Mouse (Mus musculus) ES-E14 (cell line): Measurements from ENCODE around the gene Aig1. TPM values are rescaled to one million over a fixed set of nuclear protein-coding genes. Genes with fewer than 3 reads are reported as not detected.

ENCODE experiments used
- DNase-seq: peaks from one replicate; pipeline ENCODE4 v3.0.0-alpha.2; 2013; ENCODE audit warnings: low read depth, low spot score
- H3K27ac ChIP-seq: 2 replicates; pipeline ENCODE4 v1.5.1; 2012; ENCODE audit warnings: low read depth, mild to moderate bottlenecking, low read length, moderate library complexity, mixed read lengths; ENCODE audit not compliant: poor library complexity, insufficient read depth, severe bottlenecking
- H3K36me3 ChIP-seq: 2 replicates; pipeline ENCODE4 v1.6.1; 2012; ENCODE audit warnings: mild to moderate bottlenecking, low read length, moderate library complexity, mixed read lengths; ENCODE audit not compliant: control insufficient read depth, poor library complexity, insufficient read depth, severe bottlenecking
- H3K4me1 ChIP-seq, 2 experiments: fragments of 150-350 bp in 1 of 2; sonication (generic) in 1 of 2; 2 replicates each; pipeline ENCODE4 v1.6.1; 2012; ENCODE audit warnings: low read length in 2 of 2, mild to moderate bottlenecking in 1 of 2, mixed read lengths in 1 of 2; ENCODE audit not compliant: control insufficient read depth in 2 of 2, insufficient read depth in 2 of 2, poor library complexity in 1 of 2
- H3K4me3 ChIP-seq, 2 experiments: fragments of 150-350 bp in 1 of 2; sonication (generic) in 1 of 2; 2 replicates each; pipeline ENCODE4 v1.5.1; 2012; ENCODE audit warnings: low read length in 2 of 2, low read depth in 1 of 2, mild to moderate bottlenecking in 1 of 2, mixed read lengths in 1 of 2; ENCODE audit not compliant: insufficient read depth in 1 of 2, poor library complexity in 1 of 2, severe bottlenecking in 1 of 2
- H3K9ac ChIP-seq: 2 replicates; pipeline ENCODE4 v1.6.1; 2012; ENCODE audit warnings: low read depth, mild to moderate bottlenecking, low read length, mixed read lengths; ENCODE audit not compliant: poor library complexity, insufficient read depth, severe bottlenecking
- H3K9me3 ChIP-seq: fragments of 150-350 bp; sonication (generic); 2 replicates; pipeline ENCODE4 v1.6.1; 2012; ENCODE audit warnings: low read depth, mild to moderate bottlenecking, low read length; ENCODE audit not compliant: control insufficient read depth, insufficient read depth
- CHD2 ChIP-seq: IDR thresholded peaks from 2 replicates; pipeline ENCODE4 v1.6.1; 2014; ENCODE audit warnings: mild to moderate bottlenecking, low read depth, low read length, inconsistent platforms
- HCFC1 ChIP-seq: IDR thresholded peaks from 2 replicates; pipeline ENCODE4 v1.6.1; 2012; ENCODE audit warnings: low read length, inconsistent platforms, borderline replicate concordance; ENCODE audit not compliant: insufficient read depth
- MAFK ChIP-seq: IDR thresholded peaks from 2 replicates; pipeline ENCODE4 v1.6.1; 2014; ENCODE audit warnings: mild to moderate bottlenecking, low read depth, low read length, inconsistent platforms; ENCODE audit not compliant: insufficient read depth
- ZC3H11A ChIP-seq: IDR thresholded peaks from 2 replicates; pipeline ENCODE4 v1.6.1; 2012; ENCODE audit warnings: low read depth, mild to moderate bottlenecking, inconsistent platforms, low read length, borderline replicate concordance
- ZNF384 ChIP-seq: IDR thresholded peaks from 2 replicates; pipeline ENCODE4 v1.6.1; 2012; ENCODE audit warnings: low read depth, low read length, inconsistent platforms
- in situ Hi-C, 2 experiments: fragments of 600-800 bp; cut with MboI; formaldehyde crosslinking; loops; one replicate each; pipeline ENCODE4 v1.15.1; 2025; ENCODE audit warnings: low sequenced_read_pairs in 2 of 2, inconsistent platforms in 1 of 2; ENCODE audit not compliant: unreplicated experiment in 2 of 2
- total RNA-seq: library from RNA; depleted of rRNA; stranded (reverse); fragments of 300-350 nt; gene quantifications from 2 replicates; pipeline ENCODE4 v1.2.3, GENCODE M21; 2012

Aig1 gene
- total RNA-seq, 1 experiment, result 10.1 TPM

GRCm38 (mm10) chr10:13768866-13769265 is 99.9 kb downstream of the Aig1 start:
- Histone ChIP-seq H3K36me3 (no peaks in the 10 kb centered on the region), H3K9ac (no peak overlapping the region), H3K4me1 (peaks cover 0 to 2% of the 10 kb centered on the region in 2 experiments; a peak in 2 of 4 replicates), H3K27ac (no peak overlapping the region), H3K4me3 (no peak overlapping the region), H3K9me3 (no peaks in the 10 kb centered on the region)
- in situ Hi-C loops, result no loop called here
- DNase-seq, result peak; percentile 11
- TF ChIP-seq MAFK, result no peak
- TF ChIP-seq HCFC1, result no peak
- TF ChIP-seq ZC3H11A, result no peak
- no peak for TF ChIP-seq CHD2
- no peak for TF ChIP-seq ZNF384

GRCm38 (mm10) chr10:13767076-13767475 is 101.7 kb downstream of the Aig1 start:
- TF ChIP-seq ZNF384, result no peak
- no peak for TF ChIP-seq CHD2
- TF ChIP-seq ZC3H11A, result no peak
- TF ChIP-seq HCFC1, result no peak
- TF ChIP-seq MAFK, result no peak
- peaks cover 0 to 2% of the 10 kb centered on the region in 2 experiments; a peak in 2 of 4 replicates for H3K4me1 ChIP-seq
- DNase-seq, result no peak
- no peaks in the 10 kb centered on the region for H3K9me3 ChIP-seq
- no peak overlapping the region for H3K27ac ChIP-seq
- in situ Hi-C loops, result no loop called here
- no peaks in the 10 kb centered on the region for H3K36me3 ChIP-seq
- H3K9ac ChIP-seq, result no peak overlapping the region
- H3K4me3 ChIP-seq, result no peak overlapping the region

GRCm38 (mm10) chr10:13763151-13763550 is 105.6 kb downstream of the Aig1 start:
- H3K4me3 ChIP-seq, result no peak overlapping the region
- DNase-seq, result no peak
- no peak overlapping the region for H3K27ac ChIP-seq
- no peaks in the 10 kb centered on the region for H3K36me3 ChIP-seq
- in situ Hi-C loops, result no loop called here
- H3K9ac ChIP-seq, result no peak overlapping the region
- H3K4me1 ChIP-seq, result no peaks in the 10 kb centered on the region; a peak in 1 of 4 replicates
- H3K9me3 ChIP-seq, result no peaks in the 10 kb centered on the region
- no peak for TF ChIP-seq HCFC1
- no peak for TF ChIP-seq CHD2
- no peak for TF ChIP-seq MAFK
- TF ChIP-seq ZNF384, result no peak
- TF ChIP-seq ZC3H11A, result no peak

GRCm38 (mm10) chr10:13754712-13755111 is 114.1 kb downstream of the Aig1 start:
- no peaks in the 10 kb centered on the region for H3K4me1 ChIP-seq
- in situ Hi-C loops, result no loop called here
- H3K9ac ChIP-seq, result no peak overlapping the region
- no peaks in the 10 kb centered on the region for H3K36me3 ChIP-seq
- no peaks in the 10 kb centered on the region for H3K9me3 ChIP-seq
- DNase-seq, result no peak
- no peak overlapping the region for H3K27ac ChIP-seq
- TF ChIP-seq ZC3H11A (no peak), MAFK (no peak), CHD2 (no peak), HCFC1 (no peak), ZNF384 (no peak)
- no peak overlapping the region for H3K4me3 ChIP-seq

- H3K4me3 ChIP-seq, result no peak overlapping the region
- no peak overlapping the region for H3K27ac ChIP-seq
- H3K4me1 ChIP-seq, result no peaks in the 10 kb centered on the region
- no peak overlapping the region for H3K9ac ChIP-seq
- no peaks in the 10 kb centered on the region for H3K9me3 ChIP-seq
- TF ChIP-seq ZNF384 (no peak), HCFC1 (no peak), MAFK (no peak), ZC3H11A (no peak), CHD2 (no peak)
- H3K36me3 ChIP-seq, result no peaks in the 10 kb centered on the region
- in situ Hi-C loops, result no loop called here
- DNase-seq, result no peak
Observed at GRCm38 (mm10) chr10:13753777-13754176, 115.0 kb downstream of the Aig1 start.
